Mouse (Mus musculus): ENCODE measurements around the gene Ogdh. TPM values are rescaled to one million over a fixed set of nuclear protein-coding genes. Genes with fewer than 3 reads are reported as not detected.

Gene Ogdh
- polyA plus RNA-seq, 2 experiments, result 59.2 to 79.4 TPM

DNA sequence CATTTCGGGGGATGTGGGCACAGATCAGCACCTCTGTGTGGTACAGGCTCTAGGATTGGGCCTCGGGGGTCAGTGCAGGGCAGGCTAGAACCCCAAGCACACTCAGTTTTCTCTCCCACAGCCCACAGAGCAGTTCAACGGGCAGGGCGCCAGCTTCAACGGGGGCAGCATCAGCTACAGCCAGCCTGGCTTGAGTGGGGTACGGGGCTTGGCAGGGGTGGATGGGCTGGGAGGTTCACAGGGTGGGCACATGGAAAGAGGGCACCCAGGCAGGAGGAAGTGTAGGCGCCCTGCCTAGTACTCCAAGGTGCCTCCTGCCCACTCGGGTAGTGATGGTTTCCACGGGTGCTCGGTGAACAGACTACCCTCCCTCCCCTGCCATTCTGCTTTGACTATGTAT lies 106.7 kb downstream of the Ogdh start:
- no peak overlapping the region for H3K4me2 ChIP-seq (replicated peaks; ENCODE audit: low read depth, low read length, severe bottlenecking)
- 89% methylated on average over 10 of the region's 10 CpGs for WGBS
- no peaks in the 10 kb centered on the region for H3K4me1 ChIP-seq (ENCODE audit: control insufficient read depth, insufficient read depth, low read length)
- ATAC-seq (ENCODE audit: low FRiP score, low read depth) (no peak), DNase-seq (ENCODE audit: low spot score) (no peak)
- H3K4me3 ChIP-seq (replicated peaks; ENCODE audit: low read length), result no peak overlapping the region
- TF ChIP-seq POLR2A (IDR thresholded peaks at IDR 0.05; ENCODE audit: borderline replicate concordance, extremely low read depth, insufficient read depth, insufficient read length), result no peak
- peaks cover 90% of the 10 kb centered on the region for H3K36me3 ChIP-seq (ENCODE audit: control insufficient read depth, insufficient read depth, low read length)
- no peaks in the 10 kb centered on the region for H3K9me3 ChIP-seq (ENCODE audit: control insufficient read depth, low read length)
- H3K9ac ChIP-seq (ENCODE audit: low read depth, low read length, severe bottlenecking), result no peak overlapping the region
- no peaks in the 10 kb centered on the region for H3K27me3 ChIP-seq (ENCODE audit: control insufficient read depth, insufficient read depth, low read length)
- no peak overlapping the region for H3K27ac ChIP-seq (replicated peaks; ENCODE audit: low read depth, low read length)

- Histone ChIP-seq H3K4me3 (replicated peaks; ENCODE audit: low read length) (no peak overlapping the region), H3K4me1 (ENCODE audit: control insufficient read depth, insufficient read depth, low read length) (peaks cover 29% of the 10 kb centered on the region), H3K36me3 (ENCODE audit: control insufficient read depth, insufficient read depth, low read length) (peaks cover 76% of the 10 kb centered on the region), H3K9me3 (ENCODE audit: control insufficient read depth, low read length) (no peaks in the 10 kb centered on the region), H3K27ac (replicated peaks; ENCODE audit: low read depth, low read length) (no peak overlapping the region), H3K9ac (ENCODE audit: low read depth, low read length, severe bottlenecking) (no peak overlapping the region), H3K27me3 (ENCODE audit: control insufficient read depth, insufficient read depth, low read length) (no peaks in the 10 kb centered on the region), H3K4me2 (replicated peaks; ENCODE audit: low read depth, low read length, severe bottlenecking) (no peak overlapping the region)
- no peak for TF ChIP-seq POLR2A (IDR thresholded peaks at IDR 0.05; ENCODE audit: borderline replicate concordance, extremely low read depth, insufficient read depth, insufficient read length)
- no peak for DNase-seq (ENCODE audit: low spot score)
- WGBS, result 91% methylated on average over 19 of the region's 19 CpGs
- ATAC-seq (ENCODE audit: low FRiP score, low read depth), result no peak
These were observed 111.4 kb downstream of the Ogdh start for GRCm38 (mm10) chr11:6402515-6403510.

DNA sequence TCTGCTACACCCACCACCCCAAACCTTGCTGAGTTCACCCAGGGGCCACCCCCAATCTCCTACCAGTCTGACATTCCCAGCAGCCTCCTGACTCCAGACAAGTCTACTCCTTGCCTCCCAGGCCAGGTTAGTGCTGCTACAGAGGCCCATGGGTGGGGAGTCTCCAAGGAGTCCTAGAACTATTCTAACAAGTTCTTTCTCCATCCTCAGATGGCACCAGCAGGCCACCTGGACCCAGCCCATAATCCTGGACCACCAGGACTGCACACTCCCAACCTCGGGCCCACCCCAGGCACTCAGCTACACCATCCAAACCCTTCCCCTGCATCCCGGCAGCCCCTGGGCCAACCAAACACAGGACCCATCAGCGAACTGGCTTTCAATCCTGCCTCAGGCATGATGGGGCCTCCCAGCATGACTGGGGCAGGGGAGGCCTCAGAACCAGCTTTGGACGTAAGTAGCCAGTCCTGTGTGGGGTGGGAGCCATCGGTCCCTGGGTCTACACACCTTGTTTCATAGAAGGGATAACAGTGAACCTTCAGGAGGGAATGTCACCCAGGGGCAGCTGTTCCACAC lies 112.5 kb downstream of the Ogdh start:
- ATAC-seq (ENCODE audit: low FRiP score, low read depth) (no peak), DNase-seq (ENCODE audit: low spot score) (no peak)
- Histone ChIP-seq H3K4me1 (ENCODE audit: control insufficient read depth, insufficient read depth, low read length) (peaks cover 29% of the 10 kb centered on the region), H3K4me3 (replicated peaks; ENCODE audit: low read length) (no peak overlapping the region), H3K4me2 (replicated peaks; ENCODE audit: low read depth, low read length, severe bottlenecking) (no peak overlapping the region), H3K9me3 (ENCODE audit: control insufficient read depth, low read length) (no peaks in the 10 kb centered on the region), H3K36me3 (ENCODE audit: control insufficient read depth, insufficient read depth, low read length) (peaks cover 65% of the 10 kb centered on the region), H3K9ac (ENCODE audit: low read depth, low read length, severe bottlenecking) (no peak overlapping the region), H3K27me3 (ENCODE audit: control insufficient read depth, insufficient read depth, low read length) (no peaks in the 10 kb centered on the region), H3K27ac (replicated peaks; ENCODE audit: low read depth, low read length) (peak overlapping the region; percentile 90; the same call in 1 of the 2 replicates)
- WGBS, result 83% methylated on average over 5 of the region's 5 CpGs
- no peak for TF ChIP-seq POLR2A (IDR thresholded peaks at IDR 0.05; ENCODE audit: borderline replicate concordance, extremely low read depth, insufficient read depth, insufficient read length)

DNA sequence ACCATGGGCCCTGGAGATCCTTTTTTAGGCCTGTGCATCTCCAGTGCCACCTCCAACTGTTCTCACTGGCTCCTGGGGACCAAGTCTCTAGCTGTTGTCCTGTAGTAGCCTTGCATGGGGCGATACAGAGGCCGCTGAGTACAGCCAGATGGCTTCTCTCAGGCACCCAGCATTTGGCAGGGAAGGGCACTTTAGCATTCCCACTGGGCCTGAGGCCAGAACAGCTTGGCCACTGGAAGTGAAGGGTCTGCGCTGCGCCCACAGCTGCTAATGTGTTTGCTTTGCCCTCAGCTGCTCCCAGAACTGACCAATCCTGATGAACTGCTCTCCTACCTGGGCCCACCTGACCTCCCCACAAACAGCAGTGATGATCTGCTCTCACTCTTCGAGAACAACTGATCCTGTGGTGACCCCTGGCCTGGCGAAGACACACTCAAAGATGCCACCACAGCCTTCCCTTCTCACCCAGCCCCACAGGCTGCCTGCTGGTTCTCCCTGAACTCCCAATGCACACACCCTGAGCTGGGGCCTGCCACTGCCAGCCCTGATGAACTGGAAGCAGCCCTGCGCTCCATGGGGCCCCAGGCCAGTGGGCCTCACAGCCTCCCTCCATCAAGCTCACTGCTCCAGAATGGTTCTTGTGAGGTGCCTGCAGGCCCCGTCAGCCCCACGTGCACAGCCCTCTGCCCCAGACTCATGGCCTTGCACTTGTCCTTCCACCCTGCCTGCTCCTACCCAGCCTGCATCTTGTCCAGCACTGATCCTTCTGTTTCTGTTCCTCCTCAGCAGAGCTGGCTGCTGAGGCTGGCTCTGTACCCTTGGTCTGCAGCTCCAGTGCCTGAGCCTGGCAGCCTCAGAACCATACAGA lies 113.5 kb downstream of the Ogdh start:
- peaks cover 55% of the 10 kb centered on the region for H3K36me3 ChIP-seq (ENCODE audit: control insufficient read depth, insufficient read depth, low read length)
- TF ChIP-seq POLR2A (IDR thresholded peaks at IDR 0.05; ENCODE audit: borderline replicate concordance, extremely low read depth, insufficient read depth, insufficient read length), result no peak
- H3K27ac ChIP-seq (replicated peaks; ENCODE audit: low read depth, low read length), result peak overlapping the region; percentile 90
- H3K27me3 ChIP-seq (ENCODE audit: control insufficient read depth, insufficient read depth, low read length), result no peaks in the 10 kb centered on the region
- H3K4me3 ChIP-seq (replicated peaks; ENCODE audit: low read length), result no peak overlapping the region
- peak overlapping the region; percentile 21; the same call in 1 of the 2 replicates for H3K9ac ChIP-seq (ENCODE audit: low read depth, low read length, severe bottlenecking)
- ATAC-seq (ENCODE audit: low FRiP score, low read depth) (no peak), DNase-seq (ENCODE audit: low spot score) (no peak)
- H3K9me3 ChIP-seq (ENCODE audit: control insufficient read depth, low read length), result no peaks in the 10 kb centered on the region
- H3K4me2 ChIP-seq (replicated peaks; ENCODE audit: low read depth, low read length, severe bottlenecking), result no peak overlapping the region; the same call in 1 of the 2 replicates
- 84% methylated on average over 9 of the region's 9 CpGs for WGBS
- H3K4me1 ChIP-seq (ENCODE audit: control insufficient read depth, insufficient read depth, low read length), result peaks cover 29% of the 10 kb centered on the region
